Mouse (Mus musculus): ENCODE measurements at regions not wholly inside any gene's neighbourhood (a gene's known extent, or its start where the extent isn't known, plus 50 kb on each side); places are given as distances from the start of the nearest gene placed in this dataset.

GRCm38 (mm10) chr13:90476880-90477279 is 387.5 kb upstream of the Xrcc4 start:
- no peak for TF ChIP-seq CTCF (IDR thresholded peaks at IDR 0.05; ENCODE audit: borderline replicate concordance, insufficient read depth, low read length)
- no peak for TF ChIP-seq POLR2A (IDR thresholded peaks at IDR 0.05; ENCODE audit: low read depth, low read length)

Measured in embryonic fibroblast, embryonic 13.5 days (primary cell).